Mouse (Mus musculus): Measurements from ENCODE around the gene Card14.

The Card14 gene

DNA sequence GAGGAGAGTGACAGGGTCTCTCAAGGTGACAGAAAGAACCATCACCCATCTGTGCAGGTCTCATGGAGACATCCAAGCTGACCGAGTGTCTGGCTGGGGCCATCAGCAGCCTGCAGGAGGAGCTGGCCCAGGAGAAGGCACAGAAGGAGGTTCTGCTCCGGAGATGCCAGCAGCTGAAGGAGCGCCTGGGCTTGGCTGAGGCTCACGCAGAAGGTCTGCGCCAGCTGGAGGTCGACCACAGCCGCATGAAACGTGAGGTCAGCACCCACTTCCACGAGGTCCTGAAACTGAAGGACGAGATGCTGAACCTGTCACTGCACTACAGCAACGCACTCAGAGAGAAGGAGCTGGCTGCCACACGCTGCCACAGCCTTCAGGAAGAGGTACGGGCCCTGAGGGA is 15.0 kb downstream of the Card14 start:
- H3K36me3 ChIP-seq (ENCODE audit: control insufficient read depth, insufficient read depth, low read length, poor library complexity, severe bottlenecking) = no peaks in the 10 kb centered on the region
- H3K27me3 ChIP-seq (ENCODE audit: control insufficient read depth, insufficient read depth, low read length, poor library complexity, severe bottlenecking) = no peaks in the 10 kb centered on the region
- no peak for DNase-seq (ENCODE audit: low read depth, low spot score)

GRCm38 (mm10) chr11:119325068-119325467 is 17.5 kb downstream of the Card14 start:
- H3K27me3 ChIP-seq (ENCODE audit: control insufficient read depth, insufficient read depth, low read length, poor library complexity, severe bottlenecking) = no peaks in the 10 kb centered on the region
- no peak for DNase-seq (ENCODE audit: low read depth, low spot score)

DNA sequence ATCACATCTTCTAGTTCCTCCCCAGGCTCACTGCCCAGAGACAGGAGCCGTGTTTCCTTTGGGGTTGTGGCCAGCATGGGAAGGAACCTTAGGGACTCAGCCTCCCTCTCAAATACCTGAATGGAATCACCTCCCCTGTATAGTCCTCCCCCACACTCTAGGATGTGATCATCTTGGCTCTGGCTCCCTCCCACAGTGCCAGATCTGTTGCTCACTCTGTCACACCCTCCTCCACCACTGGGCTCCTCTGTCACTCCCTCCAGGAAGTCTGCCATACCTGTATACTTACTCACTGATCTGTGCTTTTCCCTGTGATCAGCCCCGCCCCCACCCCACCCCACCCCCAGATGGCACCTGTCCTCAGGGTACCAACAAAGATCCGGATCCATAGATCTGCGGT is 23.0 kb downstream of the Card14 start:
- Histone ChIP-seq H3K36me3 (ENCODE audit: control insufficient read depth, insufficient read depth, low read length, poor library complexity, severe bottlenecking) (no peaks in the 10 kb centered on the region), H3K27me3 (ENCODE audit: control insufficient read depth, insufficient read depth, low read length, poor library complexity, severe bottlenecking) (no peaks in the 10 kb centered on the region)
- DNase-seq (ENCODE audit: low read depth, low spot score) = no peak

More at GRCm38 (mm10) chr11:119325068-119325467, 17.5 kb downstream of the Card14 start:
- H3K36me3 ChIP-seq (ENCODE audit: control insufficient read depth, insufficient read depth, low read length, poor library complexity, severe bottlenecking) = no peaks in the 10 kb centered on the region

GRCm38 (mm10) chr11:119331970-119332369 is 24.4 kb downstream of the Card14 start:
- no peaks in the 10 kb centered on the region for H3K27me3 ChIP-seq (ENCODE audit: control insufficient read depth, insufficient read depth, low read length, poor library complexity, severe bottlenecking)
- no peaks in the 10 kb centered on the region for H3K36me3 ChIP-seq (ENCODE audit: control insufficient read depth, insufficient read depth, low read length, poor library complexity, severe bottlenecking)
- DNase-seq (ENCODE audit: low read depth, low spot score) = peak; percentile 40

GRCm38 (mm10) chr11:119338271-119339059 is 30.9 kb downstream of the Card14 start:
- no peak for DNase-seq (ENCODE audit: low read depth, low spot score)
- no peaks in the 10 kb centered on the region for H3K36me3 ChIP-seq (ENCODE audit: control insufficient read depth, insufficient read depth, low read length, poor library complexity, severe bottlenecking)
- H3K27me3 ChIP-seq (ENCODE audit: control insufficient read depth, insufficient read depth, low read length, poor library complexity, severe bottlenecking) = no peaks in the 10 kb centered on the region

DNA sequence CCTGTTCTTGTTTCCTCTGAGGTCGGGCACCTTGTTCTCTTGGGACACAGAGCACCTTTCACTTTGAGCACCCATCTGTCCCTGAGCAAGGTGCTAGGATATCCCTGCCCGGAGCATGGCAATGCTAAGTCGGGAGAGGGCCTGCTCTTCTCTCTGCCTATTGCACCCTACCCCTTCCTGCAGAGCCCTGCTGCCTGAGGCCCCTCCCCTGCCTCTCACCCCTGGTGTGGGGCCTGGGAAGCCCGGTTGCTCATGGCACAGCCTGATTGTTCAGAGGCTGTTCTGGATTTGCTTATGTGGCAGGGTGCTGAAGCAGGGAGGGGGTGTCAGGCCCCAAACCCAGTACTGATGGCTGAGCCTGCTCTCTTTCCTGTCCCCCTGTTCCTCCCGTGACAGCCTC is 31.6 kb downstream of the Card14 start:
- no peak for DNase-seq (ENCODE audit: low read depth, low spot score)
- Histone ChIP-seq H3K36me3 (ENCODE audit: control insufficient read depth, insufficient read depth, low read length, poor library complexity, severe bottlenecking) (no peaks in the 10 kb centered on the region), H3K27me3 (ENCODE audit: control insufficient read depth, insufficient read depth, low read length, poor library complexity, severe bottlenecking) (no peaks in the 10 kb centered on the region)

DNA sequence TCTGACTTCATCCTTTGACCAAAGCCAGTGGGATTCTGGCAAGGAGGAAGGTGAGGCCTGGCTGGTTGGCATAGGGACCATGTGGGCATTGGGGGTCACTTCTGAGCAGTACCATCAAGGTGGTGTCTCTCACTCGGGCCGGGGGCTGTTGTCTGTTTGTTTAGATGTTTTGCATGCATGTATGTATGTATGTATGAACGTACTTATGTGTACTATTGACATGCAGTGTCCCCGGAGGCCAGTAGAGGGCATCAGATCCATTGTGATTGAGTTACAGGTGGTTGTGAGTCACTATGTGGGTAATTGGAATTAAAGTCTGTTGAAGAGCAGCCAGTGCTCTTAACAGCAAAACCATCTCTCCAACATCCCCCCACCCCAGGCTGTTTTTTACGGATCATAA is 32.1 kb downstream of the Card14 start:
- no peaks in the 10 kb centered on the region for H3K27me3 ChIP-seq (ENCODE audit: control insufficient read depth, insufficient read depth, low read length, poor library complexity, severe bottlenecking)
- DNase-seq (ENCODE audit: low read depth, low spot score) = peak; percentile 92
- no peaks in the 10 kb centered on the region for H3K36me3 ChIP-seq (ENCODE audit: control insufficient read depth, insufficient read depth, low read length, poor library complexity, severe bottlenecking)

- H3K27me3 ChIP-seq (ENCODE audit: control insufficient read depth, insufficient read depth, low read length, poor library complexity, severe bottlenecking) = no peaks in the 10 kb centered on the region
- DNase-seq (ENCODE audit: low read depth, low spot score) = no peak
These were observed 36.6 kb downstream of the Card14 start for GRCm38 (mm10) chr11:119344178-119344577.

DNA sequence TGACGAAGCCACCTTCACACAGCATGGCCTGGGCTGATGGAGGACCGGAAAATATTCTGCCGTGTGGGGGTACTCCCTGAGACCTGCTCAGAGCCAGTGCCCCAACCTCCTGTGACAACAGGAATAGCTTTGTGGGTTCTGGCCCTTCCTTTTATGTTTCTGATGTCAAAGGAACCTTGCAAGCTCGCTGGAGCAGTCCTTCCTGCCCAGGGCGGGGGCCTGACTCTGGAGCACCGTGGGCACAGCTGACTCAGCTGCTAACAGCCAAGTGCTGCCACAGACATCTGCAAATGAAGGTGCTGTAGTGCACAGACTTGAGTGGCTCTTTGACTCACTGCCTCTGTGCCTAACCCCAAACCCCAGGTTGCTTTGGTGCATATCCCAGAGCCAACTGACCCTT is 37.3 kb downstream of the Card14 start:
- Histone ChIP-seq H3K36me3 (ENCODE audit: control insufficient read depth, insufficient read depth, low read length, poor library complexity, severe bottlenecking) (peaks cover 11% of the 10 kb centered on the region; the same call in 1 of the 2 replicates), H3K27me3 (ENCODE audit: control insufficient read depth, insufficient read depth, low read length, poor library complexity, severe bottlenecking) (no peaks in the 10 kb centered on the region)
- DNase-seq (ENCODE audit: low read depth, low spot score) = no peak

More at GRCm38 (mm10) chr11:119344178-119344577, 36.6 kb downstream of the Card14 start:
- peaks cover 11% of the 10 kb centered on the region; the same call in 1 of the 2 replicates for H3K36me3 ChIP-seq (ENCODE audit: control insufficient read depth, insufficient read depth, low read length, poor library complexity, severe bottlenecking)

GRCm38 (mm10) chr11:119347125-119347524 is 39.6 kb downstream of the Card14 start:
- no peak for DNase-seq (ENCODE audit: low read depth, low spot score)
- Histone ChIP-seq H3K36me3 (ENCODE audit: control insufficient read depth, insufficient read depth, low read length, poor library complexity, severe bottlenecking) (peaks cover 12% of the 10 kb centered on the region; the same call in 1 of the 2 replicates), H3K27me3 (ENCODE audit: control insufficient read depth, insufficient read depth, low read length, poor library complexity, severe bottlenecking) (no peaks in the 10 kb centered on the region)

DNA sequence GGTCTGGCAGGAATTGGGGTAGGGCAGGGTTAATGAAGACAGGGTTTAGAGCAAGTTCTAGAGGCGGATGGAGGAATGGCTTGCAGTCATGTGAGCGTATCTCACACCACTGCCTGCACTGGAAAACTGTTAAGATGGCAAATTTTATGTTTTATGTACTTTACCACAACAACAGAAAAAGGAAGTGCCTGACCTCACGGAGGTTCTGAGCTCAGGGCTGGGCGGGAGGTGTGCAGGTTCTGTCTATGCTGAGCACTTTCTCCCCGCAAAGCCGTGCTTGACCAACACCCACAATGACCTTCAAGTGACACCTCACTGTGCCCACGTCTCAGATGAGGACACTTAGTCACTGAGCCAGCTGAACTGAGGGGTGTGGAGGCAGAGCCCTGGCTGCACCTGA is 44.5 kb downstream of the Card14 start:
- peaks cover 1% of the 10 kb centered on the region; the same call in 1 of the 2 replicates for H3K36me3 ChIP-seq (ENCODE audit: control insufficient read depth, insufficient read depth, low read length, poor library complexity, severe bottlenecking)
- no peaks in the 10 kb centered on the region for H3K27me3 ChIP-seq (ENCODE audit: control insufficient read depth, insufficient read depth, low read length, poor library complexity, severe bottlenecking)
- DNase-seq (ENCODE audit: low read depth, low spot score) = peak; percentile 53

DNA sequence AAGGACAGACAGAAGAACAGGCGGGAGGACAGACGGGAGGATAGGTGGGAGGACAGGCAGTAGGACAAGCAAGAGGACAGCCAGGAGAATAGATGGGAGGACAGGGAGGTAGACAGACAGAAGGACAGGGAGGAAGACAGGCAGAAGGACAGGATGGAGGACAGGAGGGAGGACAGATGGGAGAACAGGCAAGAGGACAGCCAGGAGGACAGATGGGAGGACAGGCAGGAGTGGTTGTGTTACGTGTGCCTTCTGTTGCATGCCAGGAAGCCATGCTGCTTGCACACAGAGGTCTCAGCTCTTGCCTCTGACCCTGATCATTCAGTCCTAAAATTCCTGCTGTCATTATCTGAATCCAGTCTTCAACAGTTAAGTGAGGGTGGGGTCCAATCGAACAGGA is 46.4 kb downstream of the Card14 start:
- DNase-seq (ENCODE audit: low read depth, low spot score) = no peak
- H3K36me3 ChIP-seq (ENCODE audit: control insufficient read depth, insufficient read depth, low read length, poor library complexity, severe bottlenecking) = peaks cover 1% of the 10 kb centered on the region; the same call in 1 of the 2 replicates
- H3K27me3 ChIP-seq (ENCODE audit: control insufficient read depth, insufficient read depth, low read length, poor library complexity, severe bottlenecking) = no peaks in the 10 kb centered on the region

GRCm38 (mm10) chr11:119354798-119355442 is 47.4 kb downstream of the Card14 start:
- peak; percentile 77 for DNase-seq (ENCODE audit: low read depth, low spot score)
- H3K36me3 ChIP-seq (ENCODE audit: control insufficient read depth, insufficient read depth, low read length, poor library complexity, severe bottlenecking) = peaks cover 1% of the 10 kb centered on the region; the same call in 1 of the 2 replicates
- no peaks in the 10 kb centered on the region for H3K27me3 ChIP-seq (ENCODE audit: control insufficient read depth, insufficient read depth, low read length, poor library complexity, severe bottlenecking)

DNA sequence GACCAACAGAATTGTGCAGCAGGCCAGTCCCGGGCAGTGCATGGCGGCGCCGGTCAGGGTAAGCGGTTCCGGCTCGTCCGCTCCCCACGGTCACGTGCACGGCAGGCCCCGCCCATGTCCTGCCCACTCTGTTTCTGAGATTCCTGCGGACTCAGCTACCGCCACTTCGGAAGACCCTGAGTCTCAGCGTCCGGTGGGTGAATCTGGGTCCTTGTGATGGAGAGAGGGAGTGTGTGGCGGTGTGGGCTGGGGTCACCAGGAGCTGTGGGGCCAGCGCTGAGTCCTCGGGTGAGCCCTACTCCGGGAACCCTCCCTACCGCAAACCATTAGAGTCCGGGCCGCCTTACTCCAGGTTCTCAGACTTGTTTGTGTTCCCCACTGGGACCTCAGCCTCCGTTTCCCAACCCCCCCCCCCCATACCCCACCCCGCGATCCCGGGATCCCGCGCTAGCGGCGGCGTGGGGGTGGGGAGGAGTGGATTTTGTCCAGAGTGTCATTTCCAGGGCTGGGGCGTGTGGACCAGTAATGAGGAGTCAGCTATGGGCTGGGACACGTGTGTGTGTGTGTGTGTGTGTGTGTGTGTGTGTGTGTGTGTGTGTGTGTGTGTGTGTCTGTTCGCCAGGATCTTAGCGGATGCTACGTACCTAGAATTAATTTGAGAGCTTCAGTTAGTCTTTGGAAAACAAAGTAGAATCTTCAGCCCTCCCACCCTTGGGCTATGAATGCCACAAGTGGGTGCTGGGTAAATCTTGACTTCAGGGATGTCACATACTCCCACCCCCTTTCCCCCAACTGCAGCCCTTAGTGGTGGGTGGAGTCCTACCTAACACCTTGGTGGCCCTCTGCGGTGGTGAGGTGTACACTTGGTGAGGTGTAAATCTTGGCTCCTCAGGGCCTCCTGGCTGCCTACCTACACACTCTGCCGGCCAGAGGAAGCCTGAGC is 48.1 kb downstream of the Card14 start, which contains the start of the genes Sgsh and Slc26a11:
TSS of gene Sgsh (minus strand) at position 94 of the 943 bp plus-strand sequence.
TSS of gene Slc26a11 (plus strand) at position 115 of the 943 bp plus-strand sequence.
- no peaks in the 10 kb centered on the region for H3K27me3 ChIP-seq (ENCODE audit: control insufficient read depth, insufficient read depth, low read length, poor library complexity, severe bottlenecking)
- H3K36me3 ChIP-seq (ENCODE audit: control insufficient read depth, insufficient read depth, low read length, poor library complexity, severe bottlenecking) = no peaks in the 10 kb centered on the region
- peak; percentile 77 for DNase-seq (ENCODE audit: low read depth, low spot score)

Measured in splenic B cell, adult 2 months (primary cell).